Mouse (Mus musculus): ENCODE measurements around the gene Il27ra.

GRCm38 (mm10) chr8:84059226-84059625 lies 16.8 kb upstream of the Il27ra start:
- TF ChIP-seq ZC3H11A (IDR thresholded peaks at IDR 0.05; ENCODE audit: borderline replicate concordance, low read depth, low read length) (no peak), HCFC1 (IDR thresholded peaks at IDR 0.05; ENCODE audit: borderline replicate concordance, insufficient read depth, low read length) (no peak), CHD2 (IDR thresholded peaks at IDR 0.05; ENCODE audit: low read depth, low read length) (no peak)

All from ES-E14 (cell line).